Mouse (Mus musculus) ES-CJ7 (cell line): Measurements from ENCODE around the gene Tmem182.

Experiments
- DNase-seq: peaks from one replicate; pipeline ENCODE4 v3.0.0; 2011; ENCODE audit warnings: low read depth, low spot score

The Tmem182 gene

DNA sequence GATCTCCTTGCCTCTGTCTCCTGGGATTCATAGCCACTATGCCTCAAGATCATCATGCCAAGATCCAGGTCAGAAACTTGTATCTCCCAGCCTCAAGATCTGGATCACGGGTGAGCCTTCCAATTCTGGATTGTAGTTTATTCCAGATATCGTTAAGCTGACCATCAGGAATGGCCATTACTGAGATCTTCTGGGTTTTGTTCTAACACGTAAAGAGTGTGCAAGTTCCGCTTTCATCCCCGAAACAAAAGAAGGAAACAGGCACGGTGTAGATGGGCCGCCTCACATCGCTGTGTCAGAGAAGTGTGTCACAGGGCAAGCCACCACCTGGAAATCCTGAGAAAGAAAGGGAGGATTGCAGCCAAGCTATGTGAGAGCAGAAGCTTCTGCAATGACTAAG lies 6.3 kb upstream of the Tmem182 start:
- DNase-seq = no peak

DNA sequence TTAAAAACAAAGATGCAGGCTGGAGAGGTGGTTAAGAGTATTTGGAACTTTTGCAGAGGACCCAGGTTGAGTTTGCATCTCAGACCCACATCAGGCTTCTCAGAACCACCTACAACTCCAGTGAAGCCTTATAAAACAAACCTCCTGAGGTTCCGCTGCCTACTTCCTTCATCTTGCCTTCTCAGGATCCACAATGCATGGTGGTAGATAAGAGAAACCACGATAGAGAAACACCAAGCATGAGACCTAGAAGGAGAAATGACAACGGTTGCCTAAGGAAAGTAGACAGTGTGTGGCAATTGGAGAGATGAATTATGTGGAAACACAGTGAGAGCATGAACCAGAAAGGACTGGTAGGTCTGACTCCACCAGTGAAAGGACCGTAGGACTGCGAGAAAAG lies 4.5 kb upstream of the Tmem182 start:
- DNase-seq = no peak

DNA sequence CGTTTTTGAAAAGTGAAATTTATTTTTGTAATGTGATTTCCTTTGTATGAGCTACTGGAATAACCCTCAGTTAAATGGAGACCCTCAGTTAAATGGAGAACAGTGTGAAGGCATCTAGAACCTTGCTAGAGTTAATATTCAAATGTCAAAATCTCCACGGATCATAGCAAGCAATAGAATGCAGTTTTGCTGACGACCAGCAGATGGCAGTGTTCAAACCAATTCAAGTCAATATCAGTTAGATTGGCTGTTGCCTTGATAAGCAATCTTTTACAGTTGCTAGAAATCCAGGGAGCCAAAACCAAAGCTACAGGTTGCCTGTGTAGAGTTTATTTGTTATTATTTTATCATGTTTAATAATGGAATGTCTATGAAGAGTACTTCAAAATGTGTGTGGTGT lies 2.6 kb upstream of the Tmem182 start:
- DNase-seq = peak; percentile 55

DNA sequence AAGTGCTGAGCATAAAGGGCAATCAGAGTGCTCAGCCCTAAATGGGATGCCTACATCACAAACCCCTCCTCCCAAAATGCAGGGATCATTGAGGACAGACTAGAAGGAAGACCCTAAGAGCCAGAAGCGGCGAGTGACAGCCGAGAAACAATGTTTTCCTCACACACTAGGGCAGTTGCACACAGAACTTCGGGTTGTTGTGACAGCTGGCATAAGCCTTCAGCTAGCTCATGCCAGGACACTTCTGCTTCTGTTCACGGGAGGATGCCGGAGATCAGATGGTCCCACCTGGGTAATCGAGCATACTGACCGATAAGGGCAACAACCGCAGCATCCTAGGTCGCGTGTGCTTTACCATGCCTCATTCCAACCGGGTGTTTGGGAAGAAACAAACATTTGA lies 1.3 kb upstream of the Tmem182 start:
- DNase-seq = no peak

DNA sequence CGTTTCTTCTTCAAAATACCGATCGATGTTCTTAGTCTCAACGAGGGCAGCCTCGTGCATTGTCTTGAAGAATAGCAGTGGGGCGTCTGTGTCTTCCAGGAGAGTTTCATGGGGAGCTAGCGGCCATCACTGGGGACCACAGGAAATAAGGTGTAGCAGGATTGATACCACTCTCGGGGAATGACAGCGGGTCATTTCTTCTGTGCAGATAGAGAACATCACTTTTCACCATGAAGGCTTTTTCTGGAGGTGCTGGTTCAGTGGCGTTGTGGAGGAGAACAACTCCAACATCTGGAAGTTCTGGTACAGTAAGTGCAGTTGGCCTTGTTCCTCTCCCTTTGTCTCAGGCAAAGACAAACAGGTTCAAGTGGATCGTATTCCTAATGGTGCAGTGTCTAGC lies 490 bp downstream of the Tmem182 start:
- no peak for DNase-seq

DNA sequence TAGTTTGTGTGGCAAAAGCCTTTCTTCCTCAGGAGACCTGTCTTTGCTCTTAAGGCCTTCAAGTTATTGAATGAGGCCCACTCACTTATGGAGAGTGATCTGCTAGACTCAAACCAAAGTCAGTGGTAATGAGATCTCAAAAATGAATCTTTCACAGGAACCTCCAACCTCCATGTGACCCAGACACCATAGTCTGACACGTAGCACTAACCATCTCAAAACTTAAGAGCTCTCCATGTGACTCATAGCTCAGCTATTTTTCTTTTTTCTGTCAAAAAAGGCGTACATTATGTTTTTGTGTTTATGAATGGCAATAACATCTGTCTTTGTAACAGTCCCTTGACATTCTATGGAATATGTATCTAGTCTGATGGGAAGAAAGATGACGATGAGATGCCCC lies 3.2 kb downstream of the Tmem182 start:
- no peak for DNase-seq

DNA sequence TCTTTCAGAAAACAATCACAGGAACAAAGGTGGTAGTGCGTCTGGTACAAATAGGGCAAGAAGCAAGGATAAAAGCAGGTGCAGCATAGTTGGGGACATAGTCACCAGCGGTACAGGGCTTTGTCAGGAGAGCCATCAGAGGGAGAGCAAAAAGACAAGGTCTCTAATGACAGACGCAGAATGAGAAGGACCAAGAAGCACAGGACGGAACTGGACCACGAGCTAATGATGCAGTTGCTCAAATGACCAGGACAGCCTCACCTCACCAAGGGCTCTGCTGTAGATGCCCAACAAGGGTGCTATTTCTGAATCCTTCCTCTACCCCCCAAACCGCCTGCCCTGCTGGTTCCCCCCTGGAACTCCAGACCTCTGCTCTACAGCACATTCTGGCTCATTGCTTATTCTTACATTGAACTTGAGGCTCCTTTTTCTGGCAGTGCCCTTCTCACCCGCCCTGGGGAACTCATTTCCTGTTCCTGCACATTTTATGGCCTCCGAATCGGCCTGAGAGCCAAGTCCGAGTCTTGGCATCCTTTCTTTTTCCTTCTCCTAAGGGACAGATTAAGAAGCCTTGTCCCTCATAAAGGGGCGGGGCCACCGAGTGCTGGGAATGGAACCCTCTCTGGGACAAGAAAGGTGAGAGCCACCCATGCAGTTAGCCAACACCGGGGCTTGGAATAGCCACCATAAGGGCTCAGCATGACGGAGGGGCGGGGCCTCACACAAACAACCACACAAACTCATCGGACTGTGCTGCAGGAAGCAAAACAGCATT lies 9.9 kb downstream of the Tmem182 start:
- DNase-seq = no peak

DNA sequence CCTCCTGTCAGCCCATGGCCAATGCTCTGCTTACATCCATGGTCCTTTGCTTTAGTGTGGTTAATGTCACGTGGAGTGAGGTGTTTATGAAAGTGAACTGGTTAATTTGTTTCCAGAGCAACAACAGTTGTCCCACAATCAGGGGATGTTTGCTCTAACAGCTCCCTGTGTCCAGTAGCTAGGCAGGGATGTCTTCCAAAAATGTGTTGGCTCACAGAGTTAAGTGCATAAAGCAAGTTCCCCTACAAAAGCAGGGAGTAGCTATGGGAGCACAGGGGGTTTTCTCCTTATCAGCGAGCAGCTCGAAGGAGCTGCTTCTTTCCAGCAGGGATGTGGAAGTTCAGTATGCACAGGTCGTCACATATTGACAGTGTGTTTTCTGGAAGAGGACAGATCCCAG lies 19.1 kb downstream of the Tmem182 start:
- no peak for DNase-seq

DNA sequence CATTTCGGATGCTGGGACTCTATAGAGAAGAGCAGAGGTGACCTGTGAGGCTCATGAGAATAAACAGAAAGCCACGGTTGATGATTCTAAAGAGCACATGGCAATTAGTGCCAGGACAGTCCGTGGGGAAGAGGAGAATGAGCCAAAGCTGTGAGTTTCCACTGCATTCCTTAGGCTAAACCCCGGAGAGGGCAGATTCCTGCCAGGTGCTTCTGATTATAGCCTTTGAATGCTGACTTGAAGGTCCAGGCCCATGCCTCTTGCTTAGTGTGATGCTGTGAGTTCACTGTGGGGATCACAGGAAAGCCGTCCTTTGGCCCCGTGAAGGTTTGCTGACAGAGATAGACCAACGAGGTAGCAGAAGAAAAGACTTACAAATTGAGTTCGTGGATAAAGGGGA lies 19.5 kb downstream of the Tmem182 start:
- DNase-seq = no peak

DNA sequence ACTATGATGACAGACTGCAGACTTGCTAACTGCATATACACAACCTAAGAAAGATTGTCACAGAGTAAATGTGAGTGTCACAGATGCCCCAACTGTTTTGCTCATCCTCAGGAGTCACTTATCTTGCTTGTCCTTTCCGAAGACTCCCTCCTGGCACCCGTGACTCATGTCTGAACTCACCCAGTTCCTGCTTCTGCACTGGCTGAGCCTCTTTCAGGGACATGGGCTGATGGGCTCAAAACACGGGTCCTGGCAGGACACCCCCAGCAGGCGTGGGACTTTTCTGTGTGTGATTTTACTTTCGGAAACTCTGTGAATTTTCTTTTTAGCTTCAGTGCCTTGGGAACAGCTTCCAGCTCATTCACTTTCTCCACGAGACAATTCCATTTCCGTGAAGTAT lies 20.4 kb downstream of the Tmem182 start:
- no peak for DNase-seq

DNA sequence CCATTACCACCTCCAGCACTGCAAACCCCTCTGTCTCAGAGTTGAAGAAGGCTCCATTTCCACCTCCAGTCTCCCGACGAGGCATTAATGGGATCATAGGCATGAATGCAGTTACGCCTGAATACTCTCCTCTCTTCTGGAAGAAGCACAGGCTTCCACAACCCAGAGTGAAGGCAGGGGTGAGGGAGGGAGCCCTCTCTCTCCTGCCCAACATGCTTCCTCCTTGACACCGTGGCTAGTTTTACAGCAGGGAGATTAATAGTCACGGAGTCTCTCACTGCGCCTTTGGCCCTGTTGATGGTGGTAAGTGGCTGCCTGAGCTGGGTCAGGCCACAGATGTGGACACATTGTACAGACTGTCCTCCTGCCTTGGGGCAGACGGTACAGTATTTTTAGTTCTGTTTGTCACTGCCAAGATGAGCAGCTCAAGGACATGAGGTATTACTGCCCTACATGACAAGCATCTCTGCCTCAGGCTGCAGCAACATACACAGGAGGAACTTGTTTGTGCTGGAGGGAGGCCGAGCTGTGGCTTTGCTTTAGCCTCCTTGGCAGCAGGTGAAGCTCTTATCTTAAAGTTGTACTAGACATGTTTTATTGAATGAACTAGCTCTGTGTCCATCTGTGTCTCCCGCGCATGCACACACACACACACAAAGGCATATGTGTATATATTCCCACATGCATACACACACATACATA lies 24.0 kb downstream of the Tmem182 start:
- no peak for DNase-seq

DNA sequence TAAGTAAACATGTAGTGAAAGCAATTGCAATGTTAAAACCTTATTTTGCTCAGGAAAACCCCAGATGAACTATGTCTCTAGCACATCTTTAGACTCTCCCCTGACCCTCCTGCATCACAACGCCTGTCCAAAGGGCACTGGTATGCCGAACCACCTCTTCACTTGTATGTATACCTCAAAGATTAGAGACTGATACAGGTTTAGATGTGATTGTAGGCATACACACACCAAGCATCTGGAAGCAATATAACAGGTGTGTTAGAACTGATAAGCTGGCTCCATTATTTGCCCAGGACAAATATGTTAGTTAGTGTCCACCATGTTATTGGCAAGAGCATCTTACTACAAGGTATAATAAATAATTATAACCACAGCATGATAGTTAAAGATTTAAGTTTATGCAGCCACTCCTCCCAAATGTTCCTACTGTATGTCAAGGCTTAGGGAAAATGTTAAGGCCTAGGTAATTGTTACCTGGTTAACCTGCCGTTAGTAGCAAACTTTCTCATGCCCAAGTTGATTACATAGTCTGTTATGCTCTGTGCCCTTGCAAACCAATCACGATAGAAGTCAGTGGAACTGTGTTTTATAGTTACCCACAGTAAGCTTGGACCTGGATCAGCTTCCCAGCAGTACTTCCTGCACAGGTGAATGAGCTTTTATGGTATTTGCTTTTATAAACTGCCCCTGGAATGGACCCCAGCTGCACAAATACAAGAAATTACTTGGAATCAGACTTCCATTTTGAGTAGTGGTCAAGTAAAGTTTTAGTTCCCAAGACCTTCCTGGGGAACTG lies 25.5 kb downstream of the Tmem182 start:
- DNase-seq = no peak

DNA sequence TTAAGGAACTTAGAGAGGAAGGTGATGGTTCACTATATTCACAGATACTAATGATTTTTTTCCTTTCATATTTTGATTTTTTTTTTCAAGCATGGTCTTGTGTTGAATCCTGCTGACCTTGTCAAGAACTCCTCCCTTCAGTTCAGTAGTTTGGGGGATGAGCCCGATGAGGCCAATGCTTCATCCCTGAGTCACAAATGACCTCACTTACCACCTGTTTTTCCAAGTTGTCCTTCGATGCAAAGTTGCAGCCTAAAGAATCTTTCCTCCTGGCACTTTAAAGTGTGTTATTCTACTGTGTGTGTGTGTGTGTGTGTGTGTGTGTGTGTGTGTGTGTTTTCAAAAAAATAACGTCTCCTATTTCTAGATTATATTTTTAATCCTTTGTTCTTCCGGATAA lies 30.1 kb downstream of the Tmem182 start:
- no peak for DNase-seq

DNA sequence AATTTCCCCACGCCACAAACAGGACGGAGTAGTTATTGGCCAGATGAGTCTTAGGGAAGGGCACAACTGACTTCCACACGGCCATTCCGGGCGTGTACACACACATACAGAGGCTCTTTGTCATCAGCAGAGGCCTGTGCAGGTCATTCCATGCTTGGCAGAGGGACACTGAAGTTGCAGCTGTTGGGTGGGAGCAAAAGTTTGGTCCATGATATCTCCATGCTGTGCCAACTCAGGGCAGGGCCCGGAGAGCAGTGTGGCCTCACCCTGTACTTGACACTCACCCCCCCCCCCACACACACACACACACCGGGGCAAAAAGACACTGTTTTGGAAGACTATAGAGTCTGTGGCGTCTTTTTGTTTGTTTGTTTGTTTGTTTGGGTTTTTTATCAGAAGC lies 35.2 kb downstream of the Tmem182 start:
- DNase-seq = no peak

DNA sequence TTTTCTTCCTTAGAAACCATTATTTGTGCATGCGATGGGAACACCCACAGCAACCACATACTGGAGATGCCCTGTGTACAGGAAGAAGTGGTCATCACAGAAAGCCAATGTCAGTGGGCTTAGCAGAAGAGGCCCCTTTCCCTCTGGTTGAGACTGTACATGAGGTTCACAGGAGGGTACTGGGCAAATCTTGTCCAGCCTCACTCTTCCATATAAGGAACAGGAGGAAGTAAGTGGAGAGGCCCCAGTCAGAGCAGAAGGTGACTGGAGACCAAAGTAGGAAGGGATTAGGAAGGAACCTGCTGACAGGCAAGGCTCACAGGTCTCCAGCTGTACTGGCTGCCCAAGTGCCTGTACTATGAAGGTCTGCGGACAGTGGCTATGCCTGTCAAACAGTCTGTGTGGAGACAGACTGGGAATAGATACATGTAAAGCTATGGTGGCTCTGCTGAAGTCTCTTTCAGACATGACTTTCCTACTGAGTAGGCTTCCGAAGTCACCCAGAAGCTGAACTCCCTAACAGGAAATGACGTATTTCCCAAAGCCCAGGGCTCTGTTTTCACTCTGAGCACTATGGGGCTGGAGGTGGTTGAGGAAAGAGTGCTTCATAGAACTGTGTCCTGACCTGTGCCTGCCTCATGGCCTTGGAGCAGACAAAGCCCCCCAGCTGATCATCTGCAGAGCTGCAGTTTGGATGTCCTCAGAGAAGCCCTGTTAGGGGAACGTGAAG lies 35.8 kb downstream of the Tmem182 start:
- no peak for DNase-seq

DNA sequence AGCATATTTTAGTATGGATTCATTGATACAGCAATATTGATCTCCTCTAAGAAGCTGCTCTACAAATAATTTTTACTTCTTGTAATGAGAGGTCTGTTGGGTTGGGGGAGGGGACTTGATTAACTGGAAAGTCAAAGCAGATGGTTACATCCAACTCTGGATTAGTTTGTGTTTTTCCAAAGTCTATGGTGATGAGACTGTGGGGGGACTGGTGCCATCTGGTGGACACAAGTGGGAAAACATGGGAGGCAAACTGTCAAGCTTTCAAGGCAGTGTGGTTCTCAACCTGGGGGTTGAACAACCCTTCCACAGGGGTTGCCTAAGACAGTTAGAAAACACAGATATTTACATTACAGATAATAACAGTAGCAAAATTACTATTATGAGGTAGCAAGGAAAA lies 39.2 kb downstream of the Tmem182 start:
- peak; percentile 58 for DNase-seq

DNA sequence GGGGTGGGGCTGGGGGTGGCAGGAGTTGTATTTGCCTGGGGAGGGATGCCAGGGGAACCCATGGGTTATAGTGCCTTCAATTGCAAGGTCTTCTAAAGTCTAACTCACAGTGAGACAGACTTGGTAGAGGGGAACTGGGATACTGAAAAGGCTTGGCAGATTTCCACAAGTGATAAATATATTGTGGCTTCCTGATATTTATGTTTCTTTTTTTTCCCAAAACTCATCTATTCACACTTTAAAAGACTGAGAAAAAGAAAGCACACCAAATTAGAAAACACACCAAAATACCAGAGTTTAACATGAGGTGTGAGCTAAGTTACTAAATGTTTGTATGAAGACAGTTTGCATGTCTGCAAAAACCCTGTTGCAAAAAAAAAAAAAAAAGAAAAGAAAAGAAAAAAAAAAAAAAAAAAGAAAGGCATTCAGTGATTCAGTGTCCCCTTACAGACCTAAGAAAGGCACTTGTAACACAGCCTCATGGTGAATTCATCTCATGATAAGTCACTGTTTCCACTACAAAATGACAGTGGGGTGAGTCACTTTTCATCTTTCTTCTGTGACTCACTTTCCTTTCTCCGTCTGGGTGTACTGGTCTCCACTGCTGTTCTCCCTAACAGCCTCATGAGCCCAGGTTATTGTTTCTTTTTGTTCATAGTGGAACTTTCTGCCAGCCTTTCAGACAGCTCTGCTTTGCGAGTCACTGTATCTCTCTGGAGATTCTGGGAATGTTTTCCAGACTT lies 42.0 kb downstream of the Tmem182 start:
- DNase-seq = no peak

DNA sequence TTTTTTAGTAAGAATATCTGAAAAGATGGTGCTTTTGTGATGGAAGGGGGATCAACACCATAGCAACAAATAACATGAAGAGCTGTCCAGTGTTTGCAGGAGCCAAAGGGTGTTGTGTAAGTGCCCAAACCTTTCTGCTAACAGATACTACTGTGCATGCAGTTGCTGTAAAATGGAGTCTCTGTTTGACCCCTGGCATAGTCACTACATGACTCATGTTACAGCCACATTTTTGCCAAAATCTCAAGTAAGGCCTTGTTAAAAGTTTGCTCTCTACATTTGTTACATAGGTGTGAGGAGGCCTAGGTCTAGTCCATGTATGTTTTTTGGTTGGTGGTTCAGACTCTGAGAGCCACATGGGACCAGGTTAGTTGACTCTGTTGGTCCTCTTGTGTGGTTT lies 45.9 kb downstream of the Tmem182 start:
- DNase-seq = no peak

DNA sequence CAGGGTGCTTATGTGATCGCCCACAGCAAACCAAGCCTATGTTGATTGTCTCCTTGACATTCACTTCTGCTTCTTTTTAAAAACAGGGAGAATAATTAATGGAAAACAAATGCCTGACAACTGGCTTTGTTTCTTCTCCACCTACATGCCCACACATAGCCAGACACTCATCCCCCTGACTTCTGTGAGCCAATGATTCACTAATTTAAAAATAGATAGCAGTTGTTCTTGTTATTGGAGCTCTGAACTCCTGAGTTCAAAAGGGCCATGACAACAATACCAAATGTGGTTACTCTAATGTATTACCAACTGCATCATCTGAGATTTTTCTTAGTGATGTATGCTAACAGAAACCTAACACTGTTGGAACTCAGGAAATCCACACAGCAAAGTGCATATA lies 49.9 kb downstream of the Tmem182 start:
- no peak for DNase-seq

DNA sequence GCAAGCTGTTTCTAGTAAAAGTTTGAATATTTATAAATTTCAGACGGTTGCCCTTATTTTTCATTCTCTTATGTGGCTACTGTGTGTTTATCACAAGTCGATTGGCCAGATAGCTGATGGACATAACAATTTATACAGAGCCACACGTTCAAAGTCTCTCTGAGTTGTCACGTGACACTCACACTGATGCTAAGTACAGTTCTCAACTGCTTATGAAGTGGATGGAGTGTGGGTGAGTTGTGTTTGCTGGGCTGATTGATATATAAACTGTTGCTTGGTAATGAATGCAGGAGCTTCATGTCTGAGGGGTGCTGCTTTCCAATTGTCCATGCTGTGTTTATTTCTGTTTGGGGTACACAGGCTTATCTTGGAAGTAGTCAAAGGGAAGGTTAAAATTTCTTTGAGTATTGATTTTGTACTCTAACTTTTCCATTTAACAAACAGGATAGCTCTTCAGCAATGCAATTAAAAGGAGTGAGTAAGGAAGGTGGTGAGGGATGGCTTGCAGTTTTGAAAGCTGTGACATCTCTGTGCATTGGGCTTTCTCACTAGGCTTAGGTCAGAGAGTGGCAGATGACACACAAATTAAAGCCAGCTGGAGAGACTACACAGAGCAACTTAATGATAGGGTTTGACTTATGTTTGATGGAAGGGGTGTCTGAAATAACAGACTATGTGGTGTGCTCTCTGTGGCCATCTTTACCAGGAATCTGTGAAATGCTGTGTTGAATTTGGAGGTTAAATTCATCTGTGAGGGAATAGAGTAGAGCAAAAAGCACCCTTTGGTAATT lies 51.6 kb downstream of the Tmem182 start:
- DNase-seq = no peak
